Mouse (Mus musculus) kidney, postnatal 0 days (tissue): ENCODE results near the gene Atp13a3. TPM values are rescaled to one million over a fixed set of nuclear protein-coding genes. Genes with fewer than 3 reads are reported as not detected.
"Not testable (repeated sequence)": the region's sequence is repeated elsewhere in the genome, so short reads cannot be mapped to it uniquely, and the experiment has no call there.

ENCODE experiments used
- ATAC-seq: fragments of 200-750 bp; cut with Nextera tagmentation; replicated peaks from 2 replicates; pipeline ENCODE4 v1.8.0; 2017; ENCODE audit warnings: low read depth, moderate number of reproducible peaks, moderate TSS enrichment, moderate library complexity; ENCODE audit not compliant: low FRiP score
- DNase-seq: peaks from one replicate; pipeline ENCODE4 v3.0.0-alpha.2; 2016; ENCODE audit warnings: low spot score
- H3K27ac ChIP-seq: fragments of 300-500 bp; sonication (generic); 2 replicates; pipeline ENCODE4 v1.5.1; 2014; ENCODE audit warnings: mild to moderate bottlenecking
- H3K27me3 ChIP-seq: fragments of 300-500 bp; sonication (generic); 2 replicates; pipeline ENCODE4 v1.6.1; 2014; ENCODE audit warnings: low read length, mixed read lengths; ENCODE audit not compliant: insufficient read depth
- H3K36me3 ChIP-seq: fragments of 300-500 bp; sonication (generic); 2 replicates; pipeline ENCODE4 v1.6.1; 2014; ENCODE audit warnings: low read length, mixed read lengths; ENCODE audit not compliant: insufficient read depth
- H3K4me1 ChIP-seq: fragments of 300-500 bp; sonication (generic); replicated peaks from 2 replicates; pipeline ENCODE4 v1.6.1; 2014; ENCODE audit warnings: antibody characterized with exemption, low read length, mixed read lengths; ENCODE audit not compliant: insufficient read depth
- H3K4me2 ChIP-seq: fragments of 300-500 bp; sonication (generic); 2 replicates; pipeline ENCODE4 v1.6.1; 2014; ENCODE audit warnings: mild to moderate bottlenecking, low read length, moderate library complexity, mixed read lengths
- H3K4me3 ChIP-seq: fragments of 300-500 bp; sonication (generic); replicated peaks from 2 replicates; pipeline ENCODE4 v1.5.1; 2014; ENCODE audit warnings: low read depth, low read length
- H3K9ac ChIP-seq: fragments of 300-500 bp; sonication (generic); 2 replicates; pipeline ENCODE4 v1.6.1; 2014; ENCODE audit warnings: low read depth, low read length
- H3K9me3 ChIP-seq: fragments of 300-500 bp; sonication (generic); replicated peaks from 2 replicates; pipeline ENCODE4 v1.6.1; 2016; ENCODE audit warnings: low read length, inconsistent platforms, mixed read lengths
- CTCF ChIP-seq: IDR thresholded peaks from 2 replicates; pipeline ENCODE4 v1.5.1; 2016; ENCODE audit warnings: antibody characterized with exemption, low read depth, mild to moderate bottlenecking, moderate library complexity
- WGBS: fragments of 180-500 bp; shearing (Covaris S2); extraction: QIAGEN DNeasy Blood & Tissue Kit; methylation state at CpG from one replicate; pipeline ENCODE4 v1.1.7; 2014; 5-methylcytosine and 5-hydroxymethylcytosine counted together
- polyA plus RNA-seq: library from polyadenylated mRNA; unstranded; fragments of >200 nt; fragmentation: Nextera tagmentation; extraction: Ambion mirVana; gene quantifications from 2 replicates; pipeline ENCODE4 v1.2.1, GENCODE M21; 2015

Gene Atp13a3
- polyA plus RNA-seq, 1 experiment from 2014 or later = 11.2 TPM

- Histone ChIP-seq H3K4me3 (no peak overlapping the region), H3K4me1 (no peaks in the 10 kb centered on the region), H3K36me3 (no peaks in the 10 kb centered on the region), H3K9me3 (no peaks in the 10 kb centered on the region), H3K27ac (no peak overlapping the region), H3K9ac (no peak overlapping the region), H3K27me3 (no peaks in the 10 kb centered on the region), H3K4me2 (no peak overlapping the region)
- ATAC-seq = no peak; the same call in 1 of the 2 replicates
- WGBS = 62% methylated on average over 3 of the region's 3 CpGs
- peak; percentile 92 for DNase-seq
- TF ChIP-seq CTCF = peak; percentile 96
Measured at GRCm38 (mm10) chr16:30374266-30374665, 31.5 kb downstream of the Atp13a3 start.

DNA sequence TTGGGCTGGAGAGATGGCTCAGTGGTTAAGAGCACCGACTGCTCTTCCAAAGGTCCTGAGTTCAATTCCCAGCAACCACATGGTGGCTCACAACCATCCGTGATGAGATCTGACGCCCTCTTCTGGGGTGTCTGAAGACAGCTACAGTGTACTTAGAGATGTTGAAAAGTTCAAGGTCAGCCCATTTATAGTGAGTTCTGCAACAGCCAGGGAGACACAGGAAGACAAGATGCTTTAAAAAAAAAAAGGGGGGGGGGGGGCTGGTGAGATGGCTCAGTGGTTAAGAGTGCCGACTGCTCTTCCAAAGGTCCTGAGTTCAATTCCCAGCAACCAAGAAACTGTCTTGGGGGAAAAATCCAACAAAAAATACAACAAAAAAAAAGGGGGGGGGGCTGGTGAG lies 32.5 kb downstream of the Atp13a3 start:
- 89% methylated on average over 4 of the region's 4 CpGs for WGBS
- H3K9me3 ChIP-seq, H3K36me3 ChIP-seq, H3K9ac ChIP-seq, H3K4me3 ChIP-seq, DNase-seq, H3K27me3 ChIP-seq, H3K27ac ChIP-seq, H3K4me1 ChIP-seq, ATAC-seq, H3K4me2 ChIP-seq: not testable (repeated sequence)

GRCm38 (mm10) chr16:30367395-30367794 lies 38.4 kb downstream of the Atp13a3 start:
- no peaks in the 10 kb centered on the region for H3K27me3 ChIP-seq
- no peak overlapping the region for H3K27ac ChIP-seq
- DNase-seq (no peak), ATAC-seq (no peak)
- no peak overlapping the region for H3K9ac ChIP-seq
- no peak overlapping the region for H3K4me2 ChIP-seq
- H3K4me3 ChIP-seq = no peak overlapping the region
- H3K4me1 ChIP-seq = no peaks in the 10 kb centered on the region
- no peak for TF ChIP-seq CTCF
- WGBS = 76% methylated on average over 2 of the region's 2 CpGs
- no peaks in the 10 kb centered on the region for H3K9me3 ChIP-seq
- H3K36me3 ChIP-seq = no peaks in the 10 kb centered on the region; the same call in 1 of the 2 replicates

DNA sequence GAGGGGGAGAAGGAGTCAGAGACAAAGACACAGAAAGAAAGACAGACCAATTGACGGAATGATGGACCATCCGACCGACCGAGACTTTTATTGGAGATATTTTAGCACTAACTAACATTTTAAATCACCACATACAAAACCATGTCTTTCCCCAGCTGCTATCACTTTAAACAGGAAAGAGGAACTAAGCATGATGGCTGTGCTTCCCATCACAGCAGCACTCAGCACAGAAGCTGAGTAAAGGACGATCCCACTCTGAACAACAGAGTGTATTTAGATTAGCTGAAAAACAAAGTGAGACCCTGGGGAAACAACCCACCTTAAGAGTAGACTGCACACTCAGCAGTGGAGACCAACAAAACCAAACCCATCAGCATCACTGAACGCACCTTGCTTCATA lies 41.2 kb downstream of the Atp13a3 start:
- ATAC-seq (no peak), DNase-seq (no peak)
- Histone ChIP-seq H3K9ac (no peak overlapping the region), H3K27ac (no peak overlapping the region), H3K9me3 (no peaks in the 10 kb centered on the region), H3K27me3 (no peaks in the 10 kb centered on the region), H3K4me3 (no peak overlapping the region), H3K4me2 (no peak overlapping the region), H3K4me1 (no peaks in the 10 kb centered on the region), H3K36me3 (no peaks in the 10 kb centered on the region; the same call in 1 of the 2 replicates)
- no peak for TF ChIP-seq CTCF
- WGBS = 84% methylated on average over 6 of the region's 6 CpGs

- DNase-seq = no peak
- Histone ChIP-seq H3K4me1 (no peaks in the 10 kb centered on the region), H3K9me3 (no peaks in the 10 kb centered on the region), H3K36me3 (no peaks in the 10 kb centered on the region; the same call in 1 of the 2 replicates), H3K4me3 (no peak overlapping the region), H3K4me2 (no peak overlapping the region), H3K27me3 (no peaks in the 10 kb centered on the region), H3K9ac (no peak overlapping the region), H3K27ac (no peak overlapping the region)
- TF ChIP-seq CTCF = no peak
- 76% methylated on average over 3 of the region's 3 CpGs for WGBS
- ATAC-seq = no peak
Measured at GRCm38 (mm10) chr16:30362528-30362927, 43.2 kb downstream of the Atp13a3 start.

DNA sequence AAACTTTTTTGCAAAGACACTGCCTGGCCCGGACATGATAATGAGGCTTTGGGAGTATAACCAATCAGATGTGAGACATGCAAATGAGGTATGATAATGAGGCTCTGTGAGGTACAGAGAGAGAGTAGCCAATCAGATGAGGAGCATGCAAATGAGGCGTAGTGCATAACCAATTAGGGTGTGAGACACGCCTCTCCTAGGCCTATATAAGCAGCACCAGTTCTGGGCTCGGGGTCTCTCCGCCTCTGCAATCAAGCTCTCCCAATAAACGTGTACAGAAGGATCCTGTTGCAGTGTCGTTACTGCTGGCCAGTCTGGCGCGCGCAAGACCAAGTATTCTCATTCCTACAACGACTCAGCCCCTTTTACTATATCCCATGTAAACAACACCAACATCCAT lies 52.3 kb downstream of the Atp13a3 start:
- not testable (repeated sequence) for H3K27me3 ChIP-seq, H3K9me3 ChIP-seq, H3K27ac ChIP-seq, H3K36me3 ChIP-seq, DNase-seq, H3K4me1 ChIP-seq, ATAC-seq, H3K9ac ChIP-seq, H3K4me2 ChIP-seq, H3K4me3 ChIP-seq
- WGBS = 95% methylated on average over 11 of the region's 11 CpGs

GRCm38 (mm10) chr16:30314236-30314635 lies 91.5 kb downstream of the Atp13a3 start:
- H3K9ac ChIP-seq = no peak overlapping the region
- no peak overlapping the region for H3K4me3 ChIP-seq
- H3K27ac ChIP-seq = no peak overlapping the region
- DNase-seq (peak; percentile 72), ATAC-seq (no peak)
- no peak overlapping the region for H3K4me2 ChIP-seq
- peaks cover 4% of the 10 kb centered on the region; the same call in 1 of the 2 replicates for H3K4me1 ChIP-seq
- peak; percentile 76 for TF ChIP-seq CTCF
- peaks cover 10% of the 10 kb centered on the region for H3K27me3 ChIP-seq
- H3K9me3 ChIP-seq = no peaks in the 10 kb centered on the region
- 0 out of 2 replicates have a peak, but pooled peaks cover 9% of the 10 kb centered on the region for H3K36me3 ChIP-seq
